ENCODE assay signal across 24 mouse cellular contexts in genomic region chr11:95619081-95619480, GRCm38 (mm10). TPM values are rescaled to one million over a fixed set of nuclear protein-coding genes. Genes with fewer than 3 reads are reported as not detected.
DNase-seq lines count a peak whose midpoint lies in the region; ATAC-seq and TF ChIP-seq lines count a peak whose summit lies in the region.
"Had no signal": no experiment of that assay in that cellular context is flagged by ENCODE, and none has a peak within 500 bp of the region (broad histone marks: within the 10 kb centered on the region; RNA-seq: fewer than 3 reads in every experiment).

No protein-coding gene starts in this region.

- H3K4me3 ChIP-seq in forebrain, embryonic 16.5 days (replicated peaks; ENCODE audit: low read length): no peak overlapping the region
- H3K4me3 ChIP-seq in forebrain, embryonic 13.5 days: no peak overlapping the region
- H3K4me3 ChIP-seq in hindbrain, postnatal 0 days (ENCODE audit: low read length): no peak overlapping the region
- no peak overlapping the region for H3K4me3 ChIP-seq in hindbrain, embryonic 12.5 days
- peak overlapping the region; percentile 32 for H3K4me3 ChIP-seq in E14TG2a.4 (replicated peaks; ENCODE audit: low read length)
- no peak overlapping the region for H3K4me3 ChIP-seq in embryonic facial prominence, embryonic 10.5 days
- no peak overlapping the region for H3K4me3 ChIP-seq in heart, embryonic 11.5 days (ENCODE audit: low read depth, low read length)
- H3K4me3 ChIP-seq: heart, adult 2 months; limb, embryonic 13.5 days; liver, embryonic 12.5 days; neural tube, embryonic 12.5 days had no signal

- H3K9ac ChIP-seq in forebrain, embryonic 16.5 days (replicated peaks; ENCODE audit: low read depth, low read length): no peak overlapping the region
- no peak overlapping the region for H3K9ac ChIP-seq in forebrain, embryonic 13.5 days
- H3K9ac ChIP-seq in hindbrain, postnatal 0 days (replicated peaks; ENCODE audit: low read length): no peak overlapping the region
- no peak overlapping the region for H3K9ac ChIP-seq in hindbrain, embryonic 12.5 days
- H3K9ac ChIP-seq in heart, embryonic 11.5 days (ENCODE audit: low read depth, low read length): no peak overlapping the region
- H3K9ac ChIP-seq: limb, embryonic 13.5 days; liver, embryonic 12.5 days; neural tube, embryonic 12.5 days had no signal

- no peaks in the 10 kb centered on the region for H3K36me3 ChIP-seq in forebrain, embryonic 16.5 days (ENCODE audit: control insufficient read depth, insufficient read depth)
- H3K36me3 ChIP-seq in forebrain, embryonic 13.5 days (ENCODE audit: poor library complexity, severe bottlenecking): no peaks in the 10 kb centered on the region
- no peaks in the 10 kb centered on the region for H3K36me3 ChIP-seq in hindbrain, postnatal 0 days (ENCODE audit: insufficient read depth, low read length)
- H3K36me3 ChIP-seq in hindbrain, embryonic 12.5 days: no peaks in the 10 kb centered on the region
- 0 out of 2 replicates have a peak, but pooled peaks cover 3% of the 10 kb centered on the region for H3K36me3 ChIP-seq in E14TG2a.4 (ENCODE audit: insufficient read depth, low read length)
- H3K36me3 ChIP-seq in embryonic facial prominence, embryonic 10.5 days (replicated peaks): no peaks in the 10 kb centered on the region
- no peaks in the 10 kb centered on the region for H3K36me3 ChIP-seq in heart, embryonic 11.5 days (ENCODE audit: control insufficient read depth, insufficient read depth, low read length)
- H3K36me3 ChIP-seq: limb, embryonic 13.5 days; liver, embryonic 12.5 days; neural tube, embryonic 12.5 days had no signal

- peaks cover 13% of the 10 kb centered on the region for H3K4me1 ChIP-seq in forebrain, embryonic 16.5 days (replicated peaks; ENCODE audit: control insufficient read depth, insufficient read depth, low read length)
- peaks cover 23% of the 10 kb centered on the region for H3K4me1 ChIP-seq in forebrain, embryonic 13.5 days
- peaks cover 5% of the 10 kb centered on the region; the same call in 1 of the 2 replicates for H3K4me1 ChIP-seq in hindbrain, postnatal 0 days (ENCODE audit: insufficient read depth, low read length)
- H3K4me1 ChIP-seq in hindbrain, embryonic 12.5 days: peaks cover 26% of the 10 kb centered on the region
- peaks cover 89% of the 10 kb centered on the region for H3K4me1 ChIP-seq in E14TG2a.4 (replicated peaks; ENCODE audit: low read depth, low read length)
- peaks cover 82% of the 10 kb centered on the region for H3K4me1 ChIP-seq in embryonic facial prominence, embryonic 10.5 days
- no peaks in the 10 kb centered on the region; the same call in 1 of the 2 replicates for H3K4me1 ChIP-seq in heart, embryonic 11.5 days (ENCODE audit: control insufficient read depth, insufficient read depth, low read length)

- H3K27me3 ChIP-seq in forebrain, embryonic 16.5 days (replicated peaks; ENCODE audit: control insufficient read depth, insufficient read depth, low read length): peaks cover 2% of the 10 kb centered on the region; the same call in 1 of the 2 replicates
- H3K27me3 ChIP-seq in forebrain, embryonic 13.5 days: peaks cover 6% of the 10 kb centered on the region; the same call in 1 of the 2 replicates
- H3K27me3 ChIP-seq in hindbrain, postnatal 0 days (ENCODE audit: insufficient read depth, low read length): no peaks in the 10 kb centered on the region
- peaks cover 7% of the 10 kb centered on the region for H3K27me3 ChIP-seq in hindbrain, embryonic 12.5 days
- H3K27me3 ChIP-seq in E14TG2a.4 (ENCODE audit: insufficient read depth, low read length): peaks cover 11% of the 10 kb centered on the region
- peaks cover 66% of the 10 kb centered on the region for H3K27me3 ChIP-seq in embryonic facial prominence, embryonic 10.5 days (replicated peaks; ENCODE audit: low read depth, poor library complexity, severe bottlenecking)
- H3K27me3 ChIP-seq in heart, embryonic 11.5 days (ENCODE audit: control insufficient read depth, insufficient read depth, low read length): peaks cover 26% of the 10 kb centered on the region

- peak; percentile 58 for ATAC-seq in forebrain, embryonic 16.5 days
- ATAC-seq in forebrain, embryonic 13.5 days: no peak
- 0 out of 2 replicates have a peak, but pooled peaks have one; percentile 28 for ATAC-seq in hindbrain, postnatal 0 days
- no peak for ATAC-seq in hindbrain, embryonic 12.5 days (ENCODE audit: low FRiP score)
- no peak for ATAC-seq in heart, embryonic 11.5 days (replicated peaks; ENCODE audit: insufficient number of reproducible peaks, low FRiP score, low TSS enrichment)
- ATAC-seq: activated CD4-positive, CD25-positive, alpha-beta regulatory T cell, adult 4 months; liver, embryonic 12.5 days had no signal

- H3K27ac ChIP-seq in forebrain, embryonic 16.5 days (ENCODE audit: low read length): no peak overlapping the region
- H3K27ac ChIP-seq in forebrain, embryonic 13.5 days: no peak overlapping the region
- no peak overlapping the region for H3K27ac ChIP-seq in hindbrain, postnatal 0 days
- H3K27ac ChIP-seq in hindbrain, embryonic 12.5 days: no peak overlapping the region
- no peak overlapping the region for H3K27ac ChIP-seq in embryonic facial prominence, embryonic 10.5 days (replicated peaks)
- no peak overlapping the region for H3K27ac ChIP-seq in heart, embryonic 11.5 days (ENCODE audit: low read depth, low read length)
- H3K27ac ChIP-seq: heart, adult 2 months; limb, embryonic 13.5 days; liver, embryonic 12.5 days; neural tube, embryonic 12.5 days had no signal

- no peaks in the 10 kb centered on the region for H3K9me3 ChIP-seq in forebrain, embryonic 16.5 days (ENCODE audit: control insufficient read depth, low read length)
- no peaks in the 10 kb centered on the region for H3K9me3 ChIP-seq in forebrain, embryonic 13.5 days (replicated peaks)
- H3K9me3 ChIP-seq in hindbrain, postnatal 0 days (ENCODE audit: low read length): no peaks in the 10 kb centered on the region
- H3K9me3 ChIP-seq in hindbrain, embryonic 12.5 days (replicated peaks): no peaks in the 10 kb centered on the region
- H3K9me3 ChIP-seq in E14TG2a.4 (ENCODE audit: low read length): no peaks in the 10 kb centered on the region
- H3K9me3 ChIP-seq in embryonic facial prominence, embryonic 10.5 days: no peaks in the 10 kb centered on the region
- H3K9me3 ChIP-seq in heart, embryonic 11.5 days (replicated peaks; ENCODE audit: control insufficient read depth, low read length): no peaks in the 10 kb centered on the region
- H3K9me3 ChIP-seq: limb, embryonic 13.5 days; liver, embryonic 12.5 days; neural tube, embryonic 12.5 days had no signal

- 45% methylated on average over 3 of the region's 3 CpGs for WGBS in forebrain, embryonic 16.5 days
- 49% methylated on average over 3 of the region's 3 CpGs for WGBS in forebrain, embryonic 13.5 days
- 42% methylated on average over 3 of the region's 3 CpGs for WGBS in hindbrain, postnatal 0 days
- 64% methylated on average over 3 of the region's 3 CpGs for WGBS in hindbrain, embryonic 12.5 days
- 80% methylated on average over 3 of the region's 3 CpGs for WGBS in embryonic facial prominence, embryonic 10.5 days
- 70% methylated on average over 3 of the region's 3 CpGs for WGBS in heart, embryonic 11.5 days (ENCODE audit: insufficient replicate concordance)

- TF ChIP-seq CTCF in hindbrain, postnatal 0 days (IDR thresholded peaks at IDR 0.05; ENCODE audit: low read depth): no peak
- no peak for TF ChIP-seq CTCF in E14TG2a.4 (conservative IDR thresholded peaks at IDR 0.05; ENCODE audit: low read length)

- no peak overlapping the region for H3K4me2 ChIP-seq in forebrain, embryonic 16.5 days (ENCODE audit: low read length)
- H3K4me2 ChIP-seq in forebrain, embryonic 13.5 days: no peak overlapping the region
- H3K4me2 ChIP-seq in hindbrain, postnatal 0 days (ENCODE audit: low read depth, low read length): no peak overlapping the region
- H3K4me2 ChIP-seq in hindbrain, embryonic 12.5 days (replicated peaks): no peak overlapping the region
- H3K4me2 ChIP-seq in heart, embryonic 11.5 days: no peak overlapping the region
- H3K4me2 ChIP-seq: limb, embryonic 13.5 days; liver, embryonic 12.5 days; midbrain, embryonic 11.5 days; neural tube, embryonic 12.5 days had no signal

- DNase-seq in hindbrain, postnatal 0 days (ENCODE audit: low spot score): peak; percentile 55
- DNase-seq in embryonic facial prominence, embryonic 10.5 days (ENCODE audit: low spot score): peak; percentile 7
- DNase-seq: adrenal gland, adult 8-10 months; B cell, adult 2 months; cerebellum, adult 8-10 months; gastrocnemius, postnatal 25 days; heart, adult 2 months; kidney, adult 8-10 months; kidney, postnatal 10 days; lung, adult 18-20 months; lung, postnatal 10 days; right cerebral cortex, adult 18-20 months; right cerebral cortex, postnatal 4 days; thymus, postnatal 25 days had no signal

RNA-seq across cellular contexts. Expression of gene Ngfr, which starts 31.5 kb away (rescaled TPM):
- 8.2 and 8.7 TPM in 2 replicates for polyA plus RNA-seq in forebrain, embryonic 16.5 days (2015; fragmentation: Nextera tagmentation; extraction: Ambion mirVana)
- polyA plus RNA-seq in forebrain, embryonic 13.5 days (2015; fragmentation: Nextera tagmentation; extraction: Ambion mirVana): 6.3 and 7.5 TPM in 2 replicates
- 53.2 and 66.9 TPM in 2 replicates for total RNA-seq in hindbrain, postnatal 0 days (2014; rRNA removed)
- polyA plus RNA-seq in hindbrain, postnatal 0 days (2015; fragmentation: Nextera tagmentation; extraction: Ambion mirVana): 25.4 and 31.0 TPM in 2 replicates
- polyA plus RNA-seq in hindbrain, embryonic 12.5 days (2016; fragmentation: Nextera tagmentation; extraction: Ambion mirVana): 38.6 and 41.3 TPM in 2 replicates
- 21.7 and 23.5 TPM in 2 replicates for polyA plus RNA-seq in embryonic facial prominence, embryonic 10.5 days (2016; fragmentation: Nextera tagmentation; extraction: Ambion mirVana)
- polyA plus RNA-seq in heart, embryonic 11.5 days (2014; fragmentation: Nextera tagmentation; extraction: Ambion mirVana): 3.6 TPM in 2 replicates
- polyA plus RNA-seq: activated CD4-positive, CD25-positive, alpha-beta regulatory T cell, adult 4 months had no signal

RNA-seq across cellular contexts. Expression of gene Phb, which starts 47.7 kb away (rescaled TPM):
- polyA plus RNA-seq in forebrain, embryonic 16.5 days (2015; fragmentation: Nextera tagmentation; extraction: Ambion mirVana): 182 and 185 TPM in 2 replicates
- 187 and 188 TPM in 2 replicates for polyA plus RNA-seq in forebrain, embryonic 13.5 days (2015; fragmentation: Nextera tagmentation; extraction: Ambion mirVana)
- 143 and 156 TPM in 2 replicates for total RNA-seq in hindbrain, postnatal 0 days (2014; rRNA removed)
- 197 and 214 TPM in 2 replicates for polyA plus RNA-seq in hindbrain, postnatal 0 days (2015; fragmentation: Nextera tagmentation; extraction: Ambion mirVana)
- polyA plus RNA-seq in hindbrain, embryonic 12.5 days (2016; fragmentation: Nextera tagmentation; extraction: Ambion mirVana): 186 and 188 TPM in 2 replicates
- 309 and 312 TPM in 2 replicates for polyA plus RNA-seq in embryonic facial prominence, embryonic 10.5 days (2016; fragmentation: Nextera tagmentation; extraction: Ambion mirVana)
- polyA plus RNA-seq in heart, embryonic 11.5 days (2014; fragmentation: Nextera tagmentation; extraction: Ambion mirVana): 273 and 295 TPM in 2 replicates

Comparison
In these comparisons a context has a peak if more than half of its experiments do, and no peak if none do; other contexts are left out.
1. ATAC-seq: peak in forebrain, embryonic 16.5 days (single experiment) and hindbrain, postnatal 0 days (single experiment); none in forebrain, embryonic 13.5 days (single experiment), hindbrain, embryonic 12.5 days (single experiment) and heart, embryonic 11.5 days (single experiment).